8 mouse cellular contexts compared by ENCODE assay signal in genomic region chr4:95483571-95483970, GRCm38 (mm10).
A peak's percentile ranks its signal among the peaks of the same experiment; 100 is the strongest.
DNase-seq lines count a peak whose midpoint lies in the region; ATAC-seq lines count a peak whose summit lies in the region.

No protein-coding gene starts in this region.

- H3K9ac ChIP-seq in intestine, embryonic 15.5 days: no peak overlapping the region

- peaks cover 12% of the 10 kb centered on the region; the same call in 1 of the 2 replicates for H3K4me1 ChIP-seq in intestine, embryonic 15.5 days (replicated peaks)

- H3K36me3 ChIP-seq in intestine, embryonic 15.5 days: no peaks in the 10 kb centered on the region

- H3K27ac ChIP-seq in intestine, embryonic 15.5 days: peak overlapping the region; percentile 51; the same call in 1 of the 2 replicates

- DNase-seq in adrenal gland, postnatal 10 days: peak; percentile 48
- DNase-seq in gastrocnemius, adult 8-10 months (ENCODE audit: low spot score in 2 of 2): peak; percentile 71 to 76
- DNase-seq in lung, postnatal 36 days: peak; percentile 92
- no peak for DNase-seq in right cerebral cortex, postnatal 14 days
- no peak for DNase-seq in embryo, embryonic 10 days (ENCODE audit: low spot score)
- DNase-seq in natural killer cell, adult 2 months (ENCODE audit: low spot score in 2 of 2): no peak
- no peak for DNase-seq in cerebellum, postnatal 14 days

- H3K4me3 ChIP-seq in intestine, embryonic 15.5 days (replicated peaks): no peak overlapping the region

- H3K27me3 ChIP-seq in intestine, embryonic 15.5 days (replicated peaks): no peaks in the 10 kb centered on the region

- no peaks in the 10 kb centered on the region for H3K9me3 ChIP-seq in intestine, embryonic 15.5 days

- WGBS in intestine, embryonic 15.5 days: 37% methylated on average over 6 of the region's 6 CpGs

- H3K4me2 ChIP-seq in intestine, embryonic 15.5 days (replicated peaks): no peak overlapping the region

- ATAC-seq in intestine, embryonic 15.5 days: peak; percentile 80

Comparison
In these comparisons a context has a peak if more than half of its experiments do, and no peak if none do; other contexts are left out.
1. DNase-seq: peak in adrenal gland, postnatal 10 days (single experiment), gastrocnemius, adult 8-10 months (2 of 2) and lung, postnatal 36 days (single experiment); none in right cerebral cortex, postnatal 14 days (single experiment), embryo, embryonic 10 days (single experiment), natural killer cell, adult 2 months (0 of 2) and cerebellum, postnatal 14 days (0 of 2).